Mouse (Mus musculus) hindlimb bud, embryonic 11.5 days (tissue): ENCODE measurements at regions not wholly inside any gene's neighbourhood (a gene's known extent, or its start where the extent isn't known, plus 50 kb on each side); places are given as distances from the start of the nearest gene placed in this dataset.
A peak's percentile ranks its signal among the peaks of the same experiment; 100 is the strongest.

Source experiments
- DNase-seq: peaks from one replicate; pipeline ENCODE4 v3.0.0-alpha.2; 2012; ENCODE audit warnings: low read depth, low spot score; ENCODE audit errors: extremely low spot score

- no peak for DNase-seq
Measured at GRCm38 (mm10) chr12:71568251-71568650, 258.6 kb downstream of the Dact1 start.

- no peak for DNase-seq
Measured at GRCm38 (mm10) chr12:71568880-71569390, 259.3 kb downstream of the Dact1 start.

DNA sequence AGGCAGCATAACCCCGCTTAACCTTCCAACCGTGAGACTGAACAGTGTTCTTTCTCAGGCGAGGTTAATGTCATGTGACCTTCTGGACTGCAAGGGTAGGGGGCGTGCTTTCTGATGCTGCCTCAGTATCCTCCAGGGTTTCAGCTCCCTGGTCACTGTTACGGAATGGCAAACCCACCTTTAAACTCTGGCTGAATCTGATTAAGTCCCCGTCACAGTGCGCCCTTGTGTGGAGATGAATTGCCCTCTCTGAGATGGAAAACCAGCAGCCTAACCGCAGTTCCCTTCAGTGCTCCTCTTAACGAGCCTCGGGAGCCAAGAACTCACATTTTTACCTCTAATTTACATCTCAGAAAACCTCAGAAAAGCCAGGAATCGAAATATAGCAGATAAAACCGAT, 260.0 kb downstream of the Dact1 start:
- DNase-seq = no peak

- DNase-seq = no peak
Measured at GRCm38 (mm10) chr12:71570116-71570515, 260.4 kb downstream of the Dact1 start.

- DNase-seq = no peak
Measured at GRCm38 (mm10) chr12:71572833-71573446, 257.9 kb upstream of the Daam1 start.

DNA sequence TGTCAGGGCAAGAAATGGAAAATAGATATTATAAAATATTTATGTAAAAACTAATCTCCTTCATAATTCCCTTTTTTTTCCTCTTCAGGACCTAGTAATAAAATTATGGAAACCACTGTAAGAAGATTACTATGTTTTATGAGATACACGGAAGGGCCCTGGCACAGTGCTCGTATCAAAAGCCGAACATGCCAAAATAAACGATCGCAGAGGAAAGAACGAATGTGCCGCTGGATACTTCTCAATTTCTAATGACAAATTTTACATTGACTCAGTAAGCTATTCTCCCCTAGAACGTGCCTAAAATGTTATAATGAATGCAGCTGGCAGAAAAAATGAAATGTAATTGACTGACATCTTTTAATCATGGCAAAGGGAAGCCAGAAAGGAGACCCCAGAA, 257.4 kb upstream of the Daam1 start:
- DNase-seq = no peak

DNA sequence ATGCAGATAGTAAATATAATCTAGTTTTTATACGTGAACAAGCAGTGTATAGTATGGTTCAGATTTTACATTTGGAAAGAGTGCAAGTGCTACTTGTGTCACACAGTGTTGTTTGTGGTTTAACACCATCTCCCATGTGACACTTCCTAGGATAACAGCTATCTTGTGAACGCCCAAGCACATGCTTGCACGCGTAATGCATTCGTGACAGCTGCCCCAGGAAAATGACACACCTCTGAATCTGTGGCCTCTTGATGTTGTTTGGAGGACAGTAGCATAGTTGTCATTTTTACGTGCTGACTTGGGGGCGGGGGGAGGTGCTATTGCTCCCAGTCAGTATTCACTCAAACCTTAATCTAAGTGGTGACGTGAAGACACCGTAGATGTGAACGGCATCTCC, 256.2 kb upstream of the Daam1 start:
- no peak for DNase-seq

GRCm38 (mm10) chr12:71577349-71577748, 253.5 kb upstream of the Daam1 start:
- peak; percentile 26 for DNase-seq

GRCm38 (mm10) chr12:71578006-71578405, 252.9 kb upstream of the Daam1 start:
- no peak for DNase-seq

- no peak for DNase-seq
Measured at GRCm38 (mm10) chr12:71578912-71579311, 252.0 kb upstream of the Daam1 start.

- no peak for DNase-seq
Measured at GRCm38 (mm10) chr12:71580532-71581290, 250.2 kb upstream of the Daam1 start.

DNA sequence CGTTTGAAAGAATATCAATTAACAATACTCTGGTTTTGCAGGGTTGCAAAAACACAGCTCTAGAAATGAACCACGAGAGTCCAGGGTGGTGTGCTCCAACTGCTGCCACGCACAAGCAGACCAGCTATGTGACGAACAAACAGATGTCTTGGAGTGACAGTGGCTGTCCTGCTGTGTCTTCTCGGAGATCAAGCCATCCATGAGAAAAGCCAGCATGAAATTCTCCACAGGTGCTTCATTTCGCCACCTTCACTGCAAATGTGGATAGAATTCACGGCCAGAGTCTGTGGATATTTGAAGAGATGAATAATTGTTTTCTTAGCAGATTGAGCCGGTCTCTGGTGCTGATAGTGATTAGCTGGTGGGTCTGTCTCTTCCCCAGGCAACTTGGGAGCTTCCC, 246.3 kb upstream of the Daam1 start:
- no peak for DNase-seq

DNA sequence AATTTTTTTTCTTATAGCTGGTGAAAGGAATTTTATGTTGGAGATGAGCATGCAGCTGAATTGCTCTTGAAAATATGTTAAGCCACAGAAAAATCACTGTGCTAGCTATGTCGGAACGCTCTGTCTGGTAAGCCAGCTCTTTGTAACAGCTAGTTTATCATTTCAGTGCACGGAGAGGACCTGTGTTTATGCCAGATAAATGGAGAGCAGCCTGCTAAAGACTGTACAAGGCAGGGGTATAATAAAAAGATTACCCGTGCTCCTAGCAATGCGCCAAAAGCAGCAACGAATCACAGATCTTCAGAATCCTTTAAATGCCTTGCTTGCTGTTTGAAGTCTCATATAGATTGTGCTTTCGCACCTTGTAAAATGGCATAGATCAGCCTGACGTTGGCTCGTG, 232.2 kb upstream of the Daam1 start:
- DNase-seq = no peak

- DNase-seq = no peak
Measured at GRCm38 (mm10) chr12:71601091-71601690, 229.7 kb upstream of the Daam1 start.

GRCm38 (mm10) chr12:71603136-71603535, 227.7 kb upstream of the Daam1 start:
- DNase-seq = no peak

- no peak for DNase-seq
Measured at GRCm38 (mm10) chr12:71606366-71606765, 224.5 kb upstream of the Daam1 start.

GRCm38 (mm10) chr12:71607966-71608365, 222.9 kb upstream of the Daam1 start:
- no peak for DNase-seq

DNA sequence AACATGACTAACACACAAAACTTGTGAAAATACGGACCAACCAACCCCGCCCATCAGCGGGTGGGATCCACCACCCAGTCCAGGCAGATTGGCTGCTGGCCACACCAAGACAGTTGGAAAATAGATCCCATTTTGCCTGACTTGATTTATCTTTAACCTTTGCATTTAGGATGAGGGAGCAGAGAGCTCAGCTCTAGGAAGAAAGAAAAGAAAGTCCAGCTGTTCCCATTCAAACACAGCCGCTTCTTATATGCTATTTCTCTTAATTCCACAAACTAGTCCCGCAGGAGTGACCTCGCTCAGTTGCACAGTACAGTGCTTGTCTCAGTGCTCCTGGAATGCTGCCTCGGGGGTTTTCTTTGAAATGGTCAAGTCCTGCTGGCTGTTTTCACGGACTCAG, 217.6 kb upstream of the Daam1 start:
- DNase-seq = no peak

DNA sequence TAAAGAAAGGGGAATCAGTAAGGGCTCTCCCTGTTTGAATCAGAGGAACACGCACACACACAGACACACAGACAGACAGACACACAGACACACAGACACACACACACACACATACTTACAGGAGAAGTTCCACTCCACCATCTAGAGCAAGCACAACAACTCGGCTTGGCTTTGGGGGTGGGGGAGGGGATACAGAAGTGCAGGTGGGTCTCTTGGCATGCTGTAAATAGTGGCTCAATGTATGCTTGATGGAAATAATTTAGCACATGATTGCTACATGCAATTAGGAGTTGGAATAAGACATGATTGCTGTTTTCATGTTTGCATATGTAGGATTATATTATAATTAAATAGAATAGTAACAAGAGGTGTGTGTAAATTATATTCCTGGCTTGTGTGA, 215.9 kb upstream of the Daam1 start:
- DNase-seq = no peak

- no peak for DNase-seq
Measured at GRCm38 (mm10) chr12:71615383-71615782, 215.5 kb upstream of the Daam1 start.

- no peak for DNase-seq
Measured at GRCm38 (mm10) chr12:71616121-71616520, 214.8 kb upstream of the Daam1 start.

- no peak for DNase-seq
Measured at GRCm38 (mm10) chr12:71618466-71618865, 212.4 kb upstream of the Daam1 start.
